Mouse (Mus musculus): Measurements from ENCODE around the gene Sec24d. TPM values are rescaled to one million over a fixed set of nuclear protein-coding genes. Genes with fewer than 3 reads are reported as not detected.

Gene Sec24d
- polyA plus RNA-seq, 1 experiment from 2014 or later = 66.1 TPM

DNA sequence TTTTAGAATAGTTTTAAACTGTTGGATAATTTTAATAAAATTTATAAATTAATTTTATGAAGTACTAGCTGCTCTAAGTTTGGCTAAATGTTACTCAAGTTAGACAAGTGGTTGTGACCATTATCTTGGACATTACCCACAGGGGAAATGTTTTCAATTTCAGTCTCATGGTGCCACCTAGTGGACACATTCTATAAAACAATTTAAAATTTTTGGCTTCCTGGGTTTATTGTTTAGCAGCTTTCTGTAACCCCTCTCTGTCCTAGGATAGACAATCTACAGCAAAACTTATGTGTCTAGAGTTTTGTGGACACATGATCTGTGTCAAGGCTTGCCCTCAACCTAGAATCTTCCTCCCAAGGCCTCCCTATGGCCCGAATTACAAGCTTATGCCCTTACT lies 54.9 kb downstream of the Sec24d start:
- ATAC-seq (replicated peaks; ENCODE audit: insufficient number of reproducible peaks, low FRiP score, low TSS enrichment) = no peak
- no peak overlapping the region for H3K9ac ChIP-seq (ENCODE audit: low read depth, low read length)
- H3K36me3 ChIP-seq (ENCODE audit: control insufficient read depth, insufficient read depth, low read length) = 0 out of 2 replicates have a peak, but pooled peaks cover 1% of the 10 kb centered on the region
- WGBS (ENCODE audit: insufficient replicate concordance) = 40% methylated on average over 1 of the region's 1 CpGs
- H3K4me1 ChIP-seq (ENCODE audit: control insufficient read depth, insufficient read depth, low read length) = peaks cover 28% of the 10 kb centered on the region
- H3K27ac ChIP-seq (ENCODE audit: low read depth, low read length) = no peak overlapping the region
- H3K9me3 ChIP-seq (replicated peaks; ENCODE audit: control insufficient read depth, low read length) = no peaks in the 10 kb centered on the region
- no peaks in the 10 kb centered on the region for H3K27me3 ChIP-seq (ENCODE audit: control insufficient read depth, insufficient read depth, low read length)
- H3K4me3 ChIP-seq (ENCODE audit: low read depth, low read length) = no peak overlapping the region
- no peak overlapping the region for H3K4me2 ChIP-seq

- 0 out of 2 replicates have a peak overlapping the region, but pooled peaks have one; percentile 18 for H3K9ac ChIP-seq (ENCODE audit: low read depth, low read length)
- peak overlapping the region; percentile 76 for H3K27ac ChIP-seq (ENCODE audit: low read depth, low read length)
- H3K36me3 ChIP-seq (ENCODE audit: control insufficient read depth, insufficient read depth, low read length) = 0 out of 2 replicates have a peak, but pooled peaks cover 7% of the 10 kb centered on the region
- 24% methylated on average over 4 of the region's 4 CpGs for WGBS (ENCODE audit: insufficient replicate concordance)
- no peaks in the 10 kb centered on the region for H3K27me3 ChIP-seq (ENCODE audit: control insufficient read depth, insufficient read depth, low read length)
- H3K4me1 ChIP-seq (ENCODE audit: control insufficient read depth, insufficient read depth, low read length) = peaks cover 23% of the 10 kb centered on the region
- peak overlapping the region; percentile 48 for H3K4me2 ChIP-seq
- peak overlapping the region; percentile 15; the same call in 1 of the 2 replicates for H3K4me3 ChIP-seq (ENCODE audit: low read depth, low read length)
- ATAC-seq (replicated peaks; ENCODE audit: insufficient number of reproducible peaks, low FRiP score, low TSS enrichment) = no peak
- H3K9me3 ChIP-seq (replicated peaks; ENCODE audit: control insufficient read depth, low read length) = no peaks in the 10 kb centered on the region
These were observed 57.1 kb downstream of the Sec24d start for GRCm38 (mm10) chr3:123324326-123324725.

- no peak for ATAC-seq (replicated peaks; ENCODE audit: insufficient number of reproducible peaks, low FRiP score, low TSS enrichment)
- Histone ChIP-seq H3K9ac (ENCODE audit: low read depth, low read length) (no peak overlapping the region), H3K27me3 (ENCODE audit: control insufficient read depth, insufficient read depth, low read length) (no peaks in the 10 kb centered on the region), H3K4me3 (ENCODE audit: low read depth, low read length) (no peak overlapping the region), H3K4me1 (ENCODE audit: control insufficient read depth, insufficient read depth, low read length) (peaks cover 27% of the 10 kb centered on the region), H3K9me3 (replicated peaks; ENCODE audit: control insufficient read depth, low read length) (no peaks in the 10 kb centered on the region), H3K36me3 (ENCODE audit: control insufficient read depth, insufficient read depth, low read length) (0 out of 2 replicates have a peak, but pooled peaks cover 10% of the 10 kb centered on the region), H3K27ac (ENCODE audit: low read depth, low read length) (0 out of 2 replicates have a peak overlapping the region, but pooled peaks have one; percentile 15), H3K4me2 (no peak overlapping the region)
- WGBS (ENCODE audit: insufficient replicate concordance) = 47% methylated on average over 6 of the region's 6 CpGs
These were observed 62.0 kb downstream of the Sec24d start for GRCm38 (mm10) chr3:123329251-123329650.

GRCm38 (mm10) chr3:123330221-123330620 lies 63.0 kb downstream of the Sec24d start:
- no peak overlapping the region for H3K4me3 ChIP-seq (ENCODE audit: low read depth, low read length)
- no peaks in the 10 kb centered on the region for H3K9me3 ChIP-seq (replicated peaks; ENCODE audit: control insufficient read depth, low read length)
- WGBS (ENCODE audit: insufficient replicate concordance) = 61% methylated on average over 4 of the region's 4 CpGs
- no peak overlapping the region for H3K4me2 ChIP-seq
- H3K27ac ChIP-seq (ENCODE audit: low read depth, low read length) = no peak overlapping the region
- H3K27me3 ChIP-seq (ENCODE audit: control insufficient read depth, insufficient read depth, low read length) = no peaks in the 10 kb centered on the region
- ATAC-seq (replicated peaks; ENCODE audit: insufficient number of reproducible peaks, low FRiP score, low TSS enrichment) = no peak
- H3K9ac ChIP-seq (ENCODE audit: low read depth, low read length) = no peak overlapping the region
- 0 out of 2 replicates have a peak, but pooled peaks cover 10% of the 10 kb centered on the region for H3K36me3 ChIP-seq (ENCODE audit: control insufficient read depth, insufficient read depth, low read length)
- peaks cover 27% of the 10 kb centered on the region for H3K4me1 ChIP-seq (ENCODE audit: control insufficient read depth, insufficient read depth, low read length)

DNA sequence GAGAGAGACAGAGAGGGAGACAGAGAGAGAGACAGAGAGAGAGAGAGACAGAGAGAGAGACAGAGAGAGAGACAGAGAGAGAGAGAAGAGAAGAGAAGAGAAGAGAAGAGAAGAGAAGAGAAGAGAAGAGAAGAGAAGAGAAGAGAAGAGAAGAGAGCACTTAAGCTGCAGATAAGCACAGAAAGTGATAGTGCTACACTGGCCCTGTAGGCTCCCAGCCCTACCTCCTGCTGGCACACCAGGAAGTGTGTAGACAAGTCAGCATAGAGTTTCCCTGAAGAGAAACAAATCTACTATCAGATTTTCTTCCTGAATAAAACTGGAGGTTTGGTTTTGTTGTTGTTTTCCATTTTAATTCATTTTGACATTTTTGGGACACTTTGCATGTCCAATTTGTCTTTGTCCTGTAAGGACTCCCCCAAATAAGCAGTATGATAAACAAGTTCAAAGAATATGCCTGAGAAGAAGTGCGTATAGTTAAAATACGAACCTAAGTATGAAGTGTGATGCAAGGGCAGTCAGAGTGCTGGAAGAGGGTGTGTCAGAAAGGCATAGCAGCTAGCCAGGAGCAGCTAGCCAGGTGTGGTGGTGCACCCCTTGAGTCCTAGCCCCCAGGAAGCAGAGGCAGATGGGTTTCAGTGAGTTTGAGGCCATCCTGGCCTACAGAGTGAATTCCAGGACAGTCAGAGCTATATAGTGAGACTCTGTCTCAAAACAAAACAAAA lies 65.2 kb downstream of the Sec24d start:
- H3K4me1 ChIP-seq (ENCODE audit: control insufficient read depth, insufficient read depth, low read length) = peaks cover 22% of the 10 kb centered on the region
- WGBS (ENCODE audit: insufficient replicate concordance) = 84% methylated on average over 2 of the region's 2 CpGs

GRCm38 (mm10) chr3:123333055-123333424 lies 65.8 kb downstream of the Sec24d start:
- no peak for ATAC-seq (replicated peaks; ENCODE audit: insufficient number of reproducible peaks, low FRiP score, low TSS enrichment)
- H3K4me1 ChIP-seq (ENCODE audit: control insufficient read depth, insufficient read depth, low read length) = peaks cover 22% of the 10 kb centered on the region
- WGBS (ENCODE audit: insufficient replicate concordance) = 23% methylated on average over 4 of the region's 4 CpGs

More for the DNA sequence above, 65.2 kb downstream of the Sec24d start:
- no peaks in the 10 kb centered on the region for H3K27me3 ChIP-seq (ENCODE audit: control insufficient read depth, insufficient read depth, low read length)
- H3K27ac ChIP-seq (ENCODE audit: low read depth, low read length) = no peak overlapping the region; the same call in 1 of the 2 replicates
- H3K4me2 ChIP-seq = no peak overlapping the region
- H3K36me3 ChIP-seq (ENCODE audit: control insufficient read depth, insufficient read depth, low read length) = 0 out of 2 replicates have a peak, but pooled peaks cover 6% of the 10 kb centered on the region
- H3K9ac ChIP-seq (ENCODE audit: low read depth, low read length) = no peak overlapping the region
- H3K9me3 ChIP-seq (replicated peaks; ENCODE audit: control insufficient read depth, low read length) = no peaks in the 10 kb centered on the region
- H3K4me3 ChIP-seq (ENCODE audit: low read depth, low read length) = no peak overlapping the region
- no peak for ATAC-seq (replicated peaks; ENCODE audit: insufficient number of reproducible peaks, low FRiP score, low TSS enrichment)

GRCm38 (mm10) chr3:123334947-123335346 lies 67.7 kb downstream of the Sec24d start:
- Histone ChIP-seq H3K36me3 (ENCODE audit: control insufficient read depth, insufficient read depth, low read length) (0 out of 2 replicates have a peak, but pooled peaks cover 3% of the 10 kb centered on the region), H3K4me1 (ENCODE audit: control insufficient read depth, insufficient read depth, low read length) (peaks cover 22% of the 10 kb centered on the region), H3K27ac (ENCODE audit: low read depth, low read length) (peak overlapping the region; percentile 67), H3K9me3 (replicated peaks; ENCODE audit: control insufficient read depth, low read length) (no peaks in the 10 kb centered on the region), H3K4me2 (no peak overlapping the region), H3K27me3 (ENCODE audit: control insufficient read depth, insufficient read depth, low read length) (no peaks in the 10 kb centered on the region), H3K4me3 (ENCODE audit: low read depth, low read length) (no peak overlapping the region), H3K9ac (ENCODE audit: low read depth, low read length) (no peak overlapping the region)
- no peak for ATAC-seq (replicated peaks; ENCODE audit: insufficient number of reproducible peaks, low FRiP score, low TSS enrichment)
- 47% methylated on average over 7 of the region's 7 CpGs for WGBS (ENCODE audit: insufficient replicate concordance)

More at GRCm38 (mm10) chr3:123333055-123333424, 65.8 kb downstream of the Sec24d start:
- Histone ChIP-seq H3K36me3 (ENCODE audit: control insufficient read depth, insufficient read depth, low read length) (0 out of 2 replicates have a peak, but pooled peaks cover 5% of the 10 kb centered on the region), H3K27ac (ENCODE audit: low read depth, low read length) (no peak overlapping the region; the same call in 1 of the 2 replicates), H3K27me3 (ENCODE audit: control insufficient read depth, insufficient read depth, low read length) (no peaks in the 10 kb centered on the region), H3K9me3 (replicated peaks; ENCODE audit: control insufficient read depth, low read length) (no peaks in the 10 kb centered on the region), H3K4me3 (ENCODE audit: low read depth, low read length) (no peak overlapping the region), H3K9ac (ENCODE audit: low read depth, low read length) (no peak overlapping the region), H3K4me2 (no peak overlapping the region)

DNA sequence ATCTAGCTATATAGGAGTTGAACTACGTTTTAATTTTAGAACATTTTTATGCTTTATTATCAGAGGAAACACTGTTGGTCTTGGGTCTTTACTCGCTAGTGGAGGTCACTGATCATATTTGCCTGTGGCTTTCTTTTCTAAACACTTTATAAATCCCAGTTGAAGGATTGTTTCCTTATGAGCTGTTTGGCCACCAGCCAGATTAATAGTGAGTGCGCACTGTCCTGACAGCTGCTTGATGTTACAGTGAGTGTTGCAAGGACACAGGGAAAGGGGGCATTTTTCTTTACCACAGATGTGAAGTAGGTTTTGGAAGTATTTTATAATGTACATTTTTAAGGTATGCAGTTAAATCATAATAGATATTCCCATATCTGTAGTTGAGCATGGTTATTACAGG lies 68.2 kb downstream of the Sec24d start:
- Histone ChIP-seq H3K4me2 (no peak overlapping the region), H3K27ac (ENCODE audit: low read depth, low read length) (no peak overlapping the region), H3K4me3 (ENCODE audit: low read depth, low read length) (no peak overlapping the region), H3K27me3 (ENCODE audit: control insufficient read depth, insufficient read depth, low read length) (no peaks in the 10 kb centered on the region), H3K9me3 (replicated peaks; ENCODE audit: control insufficient read depth, low read length) (no peaks in the 10 kb centered on the region), H3K36me3 (ENCODE audit: control insufficient read depth, insufficient read depth, low read length) (0 out of 2 replicates have a peak, but pooled peaks cover 2% of the 10 kb centered on the region), H3K9ac (ENCODE audit: low read depth, low read length) (no peak overlapping the region), H3K4me1 (ENCODE audit: control insufficient read depth, insufficient read depth, low read length) (peaks cover 22% of the 10 kb centered on the region)
- ATAC-seq (replicated peaks; ENCODE audit: insufficient number of reproducible peaks, low FRiP score, low TSS enrichment) = no peak
- 45% methylated on average over 3 of the region's 3 CpGs for WGBS (ENCODE audit: insufficient replicate concordance)
